Mouse (Mus musculus) lung, postnatal 10 days (tissue): ENCODE measurements around the gene Xrcc6.
A peak's percentile ranks its signal among the peaks of the same experiment; 100 is the strongest.
"Not testable (repeated sequence)": the region's sequence is repeated elsewhere in the genome, so short reads cannot be mapped to it uniquely, and the experiment has no call there.

Experiments
- DNase-seq: peaks from one replicate; pipeline ENCODE4 v3.0.0; 2021

Xrcc6 gene

DNA sequence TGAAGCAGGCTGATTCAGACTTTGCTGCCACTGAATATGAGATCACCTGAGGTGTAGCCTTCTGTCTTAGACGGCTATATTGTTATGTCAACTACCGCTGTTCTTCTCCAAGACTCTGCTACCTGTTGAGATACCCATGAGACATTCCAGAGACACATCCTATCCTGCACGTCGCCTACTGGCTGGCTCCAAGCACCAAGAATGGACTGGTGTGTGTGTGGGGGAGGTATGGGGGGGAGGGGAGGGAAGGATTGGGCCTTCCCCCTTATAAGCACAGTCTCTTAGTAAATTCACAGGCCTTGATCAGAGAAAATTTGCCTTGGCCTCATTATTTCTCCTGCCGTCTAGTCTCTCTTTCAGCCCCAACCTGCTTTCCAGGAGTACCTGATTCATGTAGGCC, 19.8 kb upstream of the Xrcc6 start:
- DNase-seq = no peak

GRCm38 (mm10) chr15:81968447-81968846, 19.2 kb upstream of the Xrcc6 start:
- no peak for DNase-seq

GRCm38 (mm10) chr15:81969173-81969572, 18.5 kb upstream of the Xrcc6 start:
- DNase-seq = no peak

DNA sequence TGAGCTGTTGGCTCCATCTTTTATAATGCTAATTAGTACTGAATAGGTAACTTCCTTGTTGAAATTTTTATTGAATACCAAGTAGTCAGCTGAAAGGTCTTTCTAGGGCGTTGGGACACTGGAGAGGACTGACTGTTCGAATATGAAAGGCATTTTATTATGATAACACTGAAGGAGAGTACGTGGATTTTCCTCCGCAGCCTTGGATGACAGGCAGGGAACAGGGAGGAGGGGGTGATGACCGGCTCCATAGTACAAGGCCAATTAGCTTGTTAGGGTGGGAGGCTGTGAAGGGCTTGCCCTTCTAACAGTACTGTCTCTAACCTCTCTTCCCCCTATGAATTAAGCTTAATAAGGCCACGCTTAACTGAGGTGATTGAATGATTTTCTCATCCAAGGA, 18.0 kb upstream of the Xrcc6 start:
- DNase-seq = not testable (repeated sequence)

DNA sequence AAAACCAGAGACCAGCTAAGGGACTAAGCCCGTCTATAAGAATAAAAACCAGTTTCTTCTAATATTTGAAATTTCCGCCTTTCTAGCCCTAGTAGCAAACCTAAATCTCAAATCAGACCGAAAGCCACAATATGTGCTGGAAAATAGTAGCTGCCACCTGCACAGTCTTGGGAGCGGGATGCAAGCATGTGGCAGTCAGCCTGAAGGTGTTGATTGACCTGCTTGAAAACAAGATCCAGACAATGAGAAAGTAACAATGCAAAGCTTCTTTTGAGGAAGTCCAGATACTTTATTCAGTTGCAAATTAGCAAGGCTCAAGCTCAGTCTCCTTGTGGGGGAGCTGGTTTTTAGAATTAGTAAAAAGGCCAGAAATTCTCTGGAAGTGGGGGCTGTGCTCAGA, 17.1 kb upstream of the Xrcc6 start:
- DNase-seq = not testable (repeated sequence)

GRCm38 (mm10) chr15:81975156-81975555, 12.5 kb upstream of the Xrcc6 start:
- DNase-seq = not testable (repeated sequence)

DNA sequence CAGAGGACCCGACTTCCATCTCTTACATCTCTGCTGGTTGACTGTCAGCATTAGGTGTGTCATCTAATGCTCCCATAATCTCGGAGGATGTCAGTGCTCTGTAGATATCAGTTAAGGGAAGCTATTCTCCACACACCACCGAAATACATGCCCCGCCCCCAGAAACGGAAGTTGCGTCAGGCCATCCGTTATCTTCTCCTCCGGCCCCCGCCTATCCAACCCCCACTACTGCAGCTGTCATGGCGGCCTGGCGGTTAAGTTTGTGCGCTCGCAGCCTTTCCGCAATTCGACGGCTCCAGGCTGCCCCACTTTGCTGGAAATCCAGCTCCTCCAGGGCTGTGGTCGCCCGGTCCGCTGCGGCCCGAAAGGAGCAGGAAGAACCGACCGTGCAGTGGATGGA, 7.3 kb upstream of the Xrcc6 start, which contains the start of gene 1700029P11Rik:
TSS of gene 1700029P11Rik (plus strand) at position 220 of the 400 bp plus-strand sequence.
- DNase-seq = no peak

DNA sequence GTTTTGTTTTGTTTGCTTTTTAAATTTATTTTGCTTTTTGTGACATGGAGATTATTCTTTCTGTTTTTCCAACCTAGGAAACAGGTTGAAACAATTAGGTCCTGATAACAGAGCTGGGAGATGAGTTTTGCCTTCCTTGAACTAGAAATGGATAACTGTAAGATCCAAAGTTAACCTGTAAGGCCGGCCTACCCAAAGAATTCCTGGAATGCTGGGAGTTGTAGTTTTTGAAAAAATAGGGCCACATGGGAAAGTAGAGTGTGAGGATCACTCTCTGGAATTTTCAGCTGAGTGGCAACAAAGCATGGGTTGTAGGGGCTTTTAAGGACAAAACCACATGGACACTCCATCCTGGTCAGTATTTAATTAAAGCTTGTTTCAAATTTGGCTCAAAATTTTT, 5.5 kb upstream of the Xrcc6 start:
- DNase-seq = no peak

DNA sequence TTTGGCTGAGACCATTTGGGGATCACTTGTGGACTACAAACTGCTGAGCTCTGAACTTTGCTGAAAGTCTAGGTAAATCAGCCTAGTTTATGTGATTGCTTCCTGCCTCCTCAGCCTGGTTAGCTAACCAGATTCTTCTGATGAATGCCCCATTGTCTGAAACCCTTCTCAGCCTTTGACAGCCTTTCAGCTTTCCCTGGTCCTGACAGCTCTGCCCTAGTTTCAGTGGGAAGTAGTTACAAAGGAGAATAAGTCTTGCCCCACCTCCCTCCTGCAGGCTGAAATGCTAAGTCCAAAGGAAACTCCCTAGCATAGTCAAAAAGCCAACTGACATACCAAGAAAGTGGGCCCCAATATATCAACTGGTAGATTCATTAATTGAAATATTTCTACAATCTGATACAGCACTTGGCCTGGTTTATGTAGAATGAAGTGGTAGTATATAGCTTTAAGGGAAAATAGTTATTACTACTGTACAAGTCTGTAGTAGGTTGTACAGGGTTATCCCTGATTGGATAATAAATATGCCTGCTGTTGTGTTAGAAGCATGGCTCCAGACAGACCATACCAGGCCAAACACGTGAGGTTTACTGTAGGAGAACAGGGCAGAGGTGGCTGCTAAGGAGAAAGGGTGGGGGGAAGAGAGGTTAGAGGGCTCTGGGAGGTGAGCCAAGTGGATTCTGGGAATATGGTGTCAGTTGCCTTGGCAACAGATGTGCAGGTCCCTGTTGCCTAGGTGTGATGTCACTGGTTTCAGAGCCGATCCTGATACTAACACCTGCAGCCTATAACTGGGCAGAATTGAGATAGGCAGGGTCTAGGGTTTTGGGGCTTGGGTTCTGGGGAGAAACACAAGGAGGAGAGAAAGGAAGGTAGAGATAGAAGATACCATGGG, 2.1 kb upstream of the Xrcc6 start:
- no peak for DNase-seq

DNA sequence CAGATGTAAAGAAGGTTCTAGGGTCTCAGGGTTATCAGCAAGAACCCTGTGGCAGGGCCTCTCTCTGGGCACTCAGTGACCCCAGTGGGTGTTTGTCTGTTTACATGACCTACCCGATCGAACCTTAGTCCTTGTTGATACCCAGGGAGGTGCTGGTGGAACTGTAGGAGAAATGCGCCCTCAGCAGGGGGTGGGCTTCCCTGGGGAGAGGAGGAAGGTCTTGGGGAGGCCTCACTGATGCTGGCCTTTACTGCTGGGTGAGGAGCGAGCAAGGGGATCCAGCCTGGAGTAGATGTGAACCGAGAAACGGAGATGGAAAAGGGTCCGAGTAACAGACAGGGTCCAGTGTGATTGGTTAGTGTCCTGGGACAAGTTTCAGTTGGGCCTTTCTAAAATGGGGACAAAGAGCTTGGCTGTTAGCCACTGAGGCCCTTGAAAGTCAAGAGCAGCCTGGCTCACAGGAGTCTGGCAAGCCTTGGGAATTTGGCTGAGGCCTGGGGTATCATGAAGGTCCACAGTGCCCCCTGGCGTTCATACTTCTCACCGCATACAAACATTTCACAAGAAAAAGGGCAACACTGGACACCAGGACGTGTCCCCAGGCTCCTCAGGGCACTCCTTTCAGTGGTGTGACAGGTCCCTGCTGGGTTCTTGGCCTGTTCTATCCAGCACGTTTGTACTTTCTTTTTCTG, 1.9 kb downstream of the Xrcc6 start:
- peak; percentile 95 for DNase-seq

DNA sequence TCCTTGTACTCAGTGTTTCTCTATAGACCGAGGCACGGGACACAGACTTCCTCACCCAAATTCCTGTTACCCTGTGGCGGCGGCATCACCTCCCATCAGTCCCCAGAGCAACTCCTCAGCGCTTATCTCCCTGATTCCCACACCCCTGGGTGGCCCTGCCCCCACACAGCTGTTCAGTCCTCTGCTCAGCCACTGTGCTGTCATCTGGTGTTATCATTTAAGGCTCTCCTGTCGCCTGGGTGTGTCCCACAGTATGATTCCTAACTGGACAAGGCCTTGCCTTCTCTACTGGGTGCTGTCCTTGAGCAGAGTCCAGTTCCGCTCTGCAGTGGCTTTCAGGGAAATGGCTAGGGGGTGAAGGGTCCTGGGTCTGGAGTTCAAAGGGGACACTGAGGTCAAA, 2.9 kb downstream of the Xrcc6 start:
- peak; percentile 12 for DNase-seq

DNA sequence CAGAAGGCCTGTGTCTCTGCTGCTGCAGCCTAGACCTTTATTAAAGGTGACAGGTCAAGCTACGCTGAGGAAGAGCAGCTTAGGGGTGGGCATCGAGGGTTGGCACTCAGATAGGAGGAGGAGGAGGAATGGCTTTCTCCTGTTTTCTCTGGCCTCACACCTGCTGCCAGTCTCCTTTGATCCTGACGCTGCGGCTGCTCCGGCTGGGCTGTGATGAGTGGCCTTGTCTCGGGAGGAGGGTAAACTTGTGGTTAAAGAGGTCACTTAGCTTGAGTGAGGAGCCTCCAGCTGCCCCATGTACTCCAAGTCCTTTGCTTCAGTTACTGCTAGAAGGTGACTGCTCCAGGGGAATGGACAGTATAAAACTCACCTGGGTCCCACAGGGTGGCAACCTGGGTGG, 6.4 kb downstream of the Xrcc6 start:
- DNase-seq = no peak

DNA sequence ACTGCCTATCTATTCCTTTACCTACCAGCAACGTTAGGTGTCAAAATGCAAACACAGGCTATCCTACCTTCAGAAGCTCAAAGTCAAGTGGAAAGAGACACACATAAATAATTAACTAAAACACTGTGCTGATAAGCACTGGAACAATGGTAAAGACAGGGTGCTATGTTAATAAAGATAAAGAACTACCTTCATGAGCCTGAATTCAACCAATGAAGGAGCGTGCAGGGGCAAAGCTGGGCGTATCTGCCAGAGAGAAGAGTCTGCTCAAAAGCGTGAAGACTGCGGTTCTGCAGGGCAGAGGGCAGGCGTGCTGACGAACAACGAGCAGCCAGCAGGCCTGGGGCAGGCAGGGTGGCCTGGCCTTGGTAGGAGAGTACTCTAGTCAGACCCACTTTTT, 16.6 kb downstream of the Xrcc6 start:
- DNase-seq = no peak

DNA sequence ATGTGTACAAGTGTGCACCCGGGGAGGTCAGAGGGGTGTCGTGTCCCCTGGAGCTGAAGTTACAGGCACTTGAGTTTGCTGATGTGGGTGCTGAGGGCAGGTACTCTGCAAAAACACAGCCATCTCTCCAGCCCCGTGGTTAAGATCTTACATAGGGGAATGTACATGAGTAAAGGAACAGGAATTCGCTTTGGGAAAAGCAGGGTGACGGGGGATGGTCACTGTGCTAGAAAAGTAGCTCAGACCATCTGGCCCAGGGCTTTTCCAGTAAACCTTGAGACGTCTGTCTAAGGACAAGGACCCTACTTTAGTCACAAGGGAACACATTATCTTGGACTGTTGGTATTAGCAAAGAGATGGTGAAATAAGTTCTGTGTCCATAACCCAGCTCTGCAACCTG, 24.3 kb downstream of the Xrcc6 start:
- DNase-seq = peak; percentile 13

DNA sequence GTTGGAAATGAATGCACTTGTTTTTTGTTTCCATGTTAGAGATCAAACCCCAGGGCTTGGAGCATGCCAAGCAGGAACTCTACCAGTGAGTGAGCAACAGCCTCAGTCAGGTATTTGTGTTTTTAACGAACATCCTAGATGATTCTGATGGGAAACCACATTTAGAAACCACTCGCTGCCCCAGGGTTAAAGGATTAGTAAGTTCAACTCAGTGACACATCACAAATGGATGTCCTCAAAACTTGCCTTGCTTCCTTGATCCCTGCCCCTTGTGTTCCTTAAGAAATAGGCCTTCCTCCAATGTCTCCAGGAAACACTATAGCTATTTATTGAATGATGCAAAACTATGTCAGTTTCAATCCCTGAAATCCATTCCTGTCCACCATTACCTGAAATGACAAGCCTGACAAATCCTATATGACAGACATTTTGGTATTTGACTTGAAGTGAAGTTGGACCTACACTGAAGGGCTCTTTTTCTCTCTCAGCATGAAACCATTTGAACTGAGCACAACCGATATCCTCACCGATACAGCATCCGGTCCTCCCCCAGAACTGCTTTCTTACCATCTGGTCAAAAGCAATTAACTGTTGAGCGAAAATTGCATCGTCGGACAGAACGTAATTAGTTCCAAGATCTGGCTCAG, 27.2 kb downstream of the Xrcc6 start:
- DNase-seq = no peak

- peak; percentile 49 for DNase-seq
These were observed 27.9 kb downstream of the Xrcc6 start for GRCm38 (mm10) chr15:82015392-82016100.

- DNase-seq = peak; percentile 100
These were observed 28.6 kb downstream of the Xrcc6 start for GRCm38 (mm10) chr15:82016101-82016808.

DNA sequence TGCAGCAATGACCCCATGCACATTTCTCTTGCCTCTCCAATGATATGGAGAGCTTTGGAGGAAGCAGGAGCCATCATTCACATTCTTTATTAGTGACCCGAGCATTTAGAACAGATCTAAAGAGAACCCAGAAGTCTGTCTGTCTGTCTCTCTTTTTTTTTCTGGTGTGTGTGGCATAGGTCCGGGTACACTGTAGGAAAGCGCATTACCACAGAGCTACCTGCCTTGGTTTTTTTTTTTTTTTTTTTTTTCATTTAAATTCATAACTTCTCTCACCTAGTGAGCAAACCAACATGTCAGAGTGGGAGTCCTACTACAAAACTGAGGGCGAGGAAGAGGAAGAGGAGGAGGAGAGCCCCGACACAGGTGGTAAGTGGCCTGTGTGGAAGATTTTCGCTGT, 29.2 kb downstream of the Xrcc6 start:
- DNase-seq = no peak

DNA sequence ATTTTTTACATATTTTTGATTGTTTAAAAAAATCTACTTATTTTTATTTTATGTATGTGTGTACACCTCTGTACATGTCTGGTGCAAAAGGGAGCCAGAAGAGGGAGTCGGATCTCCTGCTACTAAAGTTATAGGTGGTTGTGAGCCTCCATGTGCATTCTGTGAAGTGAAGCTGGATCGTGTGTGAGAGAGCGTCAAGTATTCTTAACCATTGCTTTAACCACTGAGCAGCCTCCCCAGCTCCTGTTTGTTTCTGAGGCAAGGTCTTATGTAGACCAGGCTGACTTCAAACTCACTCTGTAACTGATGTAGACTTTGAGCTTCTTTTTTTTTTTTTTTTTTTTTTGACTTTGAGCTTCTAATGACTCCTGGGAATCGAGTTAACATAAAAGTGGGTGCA, 29.8 kb downstream of the Xrcc6 start:
- DNase-seq = no peak

DNA sequence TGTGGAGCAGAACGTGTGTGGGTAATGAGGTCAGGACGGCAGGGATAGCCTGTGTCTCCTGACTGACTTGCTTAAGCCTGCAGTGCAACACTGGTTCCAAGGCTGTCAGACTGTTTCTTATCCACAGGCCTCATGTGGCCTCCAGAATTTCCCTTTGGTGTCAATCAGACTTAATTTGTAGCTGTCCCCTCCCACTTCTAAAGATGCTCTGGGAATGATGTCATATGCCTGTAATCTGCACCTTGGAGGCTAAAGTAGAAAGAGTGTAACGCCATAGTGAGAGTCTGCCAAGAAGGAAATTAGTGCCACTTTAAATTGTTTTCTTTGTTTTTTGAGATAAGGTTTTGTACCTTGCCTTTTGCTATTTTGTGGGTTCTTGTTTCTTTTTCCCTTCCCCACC, 31.7 kb downstream of the Xrcc6 start:
- no peak for DNase-seq

DNA sequence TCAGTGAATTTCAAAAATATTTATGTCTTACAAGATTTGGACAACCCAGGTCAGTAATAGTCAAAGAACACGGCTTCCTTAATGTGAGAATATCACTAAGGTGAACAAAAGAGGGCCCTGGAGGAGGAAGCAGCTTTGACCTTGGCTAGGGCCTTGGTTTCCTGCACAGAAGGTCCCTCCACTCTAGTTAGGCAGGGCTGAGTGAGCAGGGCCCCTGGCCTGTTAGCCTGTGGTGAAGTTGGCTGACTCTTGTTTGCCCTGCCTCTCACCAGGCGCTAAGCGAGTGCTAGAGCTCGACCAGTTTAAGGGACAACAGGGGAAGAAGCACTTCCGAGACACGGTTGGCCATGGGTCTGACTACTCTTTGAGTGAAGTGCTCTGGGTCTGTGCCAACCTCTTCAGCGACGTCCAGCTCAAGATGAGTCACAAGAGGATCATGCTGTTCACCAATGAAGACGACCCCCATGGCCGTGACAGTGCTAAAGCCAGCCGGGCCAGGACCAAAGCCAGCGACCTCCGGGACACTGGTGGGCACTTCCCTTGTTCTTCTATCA, 35.0 kb downstream of the Xrcc6 start:
- DNase-seq = no peak
